Mouse (Mus musculus) heart, postnatal 14 days (tissue): Measurements from ENCODE around the gene Pnma1. TPM values are rescaled to one million over a fixed set of nuclear protein-coding genes. Genes with fewer than 3 reads are reported as not detected.

Source experiments
- DNase-seq, 2 experiments: peaks; one replicate each; pipeline ENCODE4 v3.0.0; 2021 to 2022
- intact Hi-C: fragments of 180-260 bp; cut with DNase I; formaldehyde crosslinking; loops from one replicate; pipeline ENCODE4 v1.15.1; 2025
- long read RNA-seq, 2 experiments: library from polyadenylated mRNA; stranded (forward); transcript quantifications; one replicate each; pipeline ENCODE4 v2.0.0; 2021
- total RNA-seq, 2 experiments: library from RNA; stranded (reverse); gene quantifications; 2 replicates each; pipeline ENCODE4 v1.2.3; 2021

Pnma1 gene
- under 1 TPM; 0.17 to 0.31 TPM for total RNA-seq
- long read RNA-seq, experiment 1, partial matches to known transcripts, result 0 of 1 reads
- long read RNA-seq, experiment 1, other reads (novel, unspliced or antisense), result 0 of 1 reads
- long read RNA-seq, experiment 2, result 0 reads

DNA sequence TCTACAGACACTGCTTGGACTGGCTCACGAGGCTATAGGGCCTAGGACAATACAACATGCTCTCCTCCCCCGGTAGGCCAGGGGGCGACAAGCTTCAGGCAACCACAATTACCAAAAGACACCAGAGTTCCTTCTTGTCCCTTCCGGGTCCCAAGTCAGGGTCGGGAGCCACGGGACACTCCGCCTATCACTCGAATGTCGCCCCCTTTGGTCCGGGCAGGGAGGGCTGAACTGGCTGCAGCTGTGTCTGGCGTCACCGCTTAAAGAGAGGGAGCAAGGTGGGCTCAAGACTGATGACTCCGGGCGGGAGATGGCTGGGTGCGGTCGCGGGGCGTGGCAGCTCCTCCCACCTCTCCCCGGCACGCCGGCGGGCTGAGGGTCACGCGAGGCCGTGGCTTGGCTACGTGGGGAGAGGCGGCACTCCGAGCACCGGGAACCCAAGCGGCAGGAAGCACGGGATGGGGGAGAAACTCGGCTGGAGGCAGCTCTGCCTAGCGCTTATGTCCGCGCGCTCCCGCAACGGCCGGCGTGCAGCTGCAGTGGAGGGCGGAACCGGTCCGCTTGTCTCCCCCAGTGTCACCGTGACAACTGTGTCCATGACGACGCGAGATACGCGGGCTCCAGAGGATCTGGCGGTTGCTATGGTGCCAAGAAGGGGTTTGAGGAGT, at the start of gene Pnma1:
Gene Pnma1, minus strand, starts transcription at position 536 of the 668 bp plus-strand sequence.
- peak; percentile 65 to 74 for DNase-seq
- intact Hi-C loops, result loop anchor here (1.0 kb wide), 1 partner anchor 101 kb away; no protein-coding TSS in a partner anchor

DNA sequence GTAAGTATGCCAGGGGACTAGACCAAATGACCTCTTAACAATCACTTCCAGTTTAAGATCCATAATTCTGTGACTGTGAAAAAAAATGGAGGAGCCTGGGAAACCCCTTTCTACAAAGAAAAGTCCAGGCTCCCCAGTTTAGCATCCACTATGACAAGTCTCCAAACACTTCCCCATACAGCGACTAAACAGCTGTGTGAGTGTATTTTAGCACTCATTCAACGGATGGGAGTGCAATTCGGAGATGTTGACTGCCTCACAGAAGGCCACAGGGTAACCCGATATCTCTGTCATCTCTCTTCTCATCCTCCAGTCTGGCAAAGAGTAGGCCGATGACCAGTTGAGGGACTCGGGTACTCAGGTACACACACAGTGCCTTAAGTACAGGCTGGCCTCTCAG, 46.9 kb upstream of the Pnma1 start:
- DNase-seq, result no peak
- intact Hi-C loops, result loop anchor here (2.0 kb wide), 1 partner anchor 24 kb away; the partner anchor contains the start of gene Elmsan1

DNA sequence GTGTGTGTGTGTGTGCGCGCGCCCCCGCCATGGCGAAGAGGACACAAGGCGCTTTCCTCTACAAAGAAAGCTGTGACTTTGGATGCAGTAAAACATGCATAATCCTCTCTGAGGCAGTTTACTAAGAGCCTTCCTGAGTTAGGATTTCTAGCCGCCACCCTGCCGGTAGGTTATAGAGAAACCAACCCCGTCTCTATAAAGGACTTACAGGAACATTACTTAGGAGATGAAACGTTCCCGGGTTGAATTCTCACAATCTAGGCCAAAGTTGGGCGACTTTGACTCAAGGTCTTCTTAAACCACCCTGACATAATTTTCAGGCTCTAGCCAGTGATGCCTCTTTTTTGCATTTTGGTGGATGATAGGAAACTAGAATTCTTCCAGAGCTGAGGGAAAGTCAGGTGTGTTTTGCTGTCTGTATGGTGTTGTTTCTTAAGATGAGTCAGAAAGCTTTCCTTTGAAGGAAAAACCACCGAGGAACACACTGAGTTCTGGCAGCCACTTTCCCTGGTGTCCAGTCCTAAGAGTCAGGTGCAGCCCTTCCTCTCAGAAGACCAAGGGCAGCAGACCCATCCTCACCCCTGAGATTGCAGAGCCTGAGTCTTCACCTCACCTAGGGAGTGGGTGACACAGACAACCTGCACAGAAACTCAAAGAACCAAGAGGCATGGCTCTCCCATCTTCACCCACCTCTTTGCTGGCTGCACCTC, 46.3 kb upstream of the Pnma1 start:
- DNase-seq, result no peak
- intact Hi-C loops, result loop anchor here (2.0 kb wide), 1 partner anchor 24 kb away; the partner anchor contains the start of gene Elmsan1

DNA sequence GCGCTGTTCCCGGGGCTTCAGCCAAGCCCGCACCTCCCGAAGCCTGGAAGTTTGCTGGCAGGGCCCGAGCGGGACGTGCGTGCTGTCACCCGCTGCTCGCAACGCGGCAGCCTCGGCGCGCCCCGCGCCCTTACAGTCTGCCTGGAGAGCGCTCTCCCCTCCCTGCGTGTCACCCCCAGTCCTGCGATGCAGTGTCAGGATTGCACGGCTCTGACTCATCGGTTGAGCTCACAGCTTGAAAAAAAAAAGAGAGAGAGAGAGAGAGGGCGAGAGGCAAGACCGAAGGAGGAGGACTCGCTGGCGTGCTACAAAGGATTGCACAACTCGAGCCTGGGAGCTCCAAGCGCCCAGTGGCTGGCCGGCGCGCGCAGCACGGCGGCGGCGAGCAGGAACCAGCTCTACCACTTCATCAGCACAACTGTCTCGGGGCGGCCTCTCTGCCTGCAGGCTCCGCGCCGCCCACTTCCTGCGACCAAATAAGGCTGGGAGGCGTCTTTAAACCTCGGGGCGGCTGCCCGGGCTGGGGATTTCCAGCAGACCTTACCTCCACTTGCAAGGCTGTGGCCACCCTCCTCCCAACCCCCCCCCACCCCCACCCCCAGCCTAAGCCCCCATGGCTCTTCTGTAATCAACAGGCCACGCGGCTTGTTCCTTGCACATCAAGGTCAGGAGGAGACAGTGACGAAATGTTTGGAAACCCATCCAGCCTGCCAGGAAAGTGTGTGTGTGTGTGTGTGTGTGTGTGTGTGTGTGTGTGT, 45.5 kb upstream of the Pnma1 start:
- DNase-seq, result peak; percentile 93
- intact Hi-C loops, result loop anchor here (2.0 kb wide), 1 partner anchor 25 kb away; the partner anchor contains the start of gene Elmsan1

DNA sequence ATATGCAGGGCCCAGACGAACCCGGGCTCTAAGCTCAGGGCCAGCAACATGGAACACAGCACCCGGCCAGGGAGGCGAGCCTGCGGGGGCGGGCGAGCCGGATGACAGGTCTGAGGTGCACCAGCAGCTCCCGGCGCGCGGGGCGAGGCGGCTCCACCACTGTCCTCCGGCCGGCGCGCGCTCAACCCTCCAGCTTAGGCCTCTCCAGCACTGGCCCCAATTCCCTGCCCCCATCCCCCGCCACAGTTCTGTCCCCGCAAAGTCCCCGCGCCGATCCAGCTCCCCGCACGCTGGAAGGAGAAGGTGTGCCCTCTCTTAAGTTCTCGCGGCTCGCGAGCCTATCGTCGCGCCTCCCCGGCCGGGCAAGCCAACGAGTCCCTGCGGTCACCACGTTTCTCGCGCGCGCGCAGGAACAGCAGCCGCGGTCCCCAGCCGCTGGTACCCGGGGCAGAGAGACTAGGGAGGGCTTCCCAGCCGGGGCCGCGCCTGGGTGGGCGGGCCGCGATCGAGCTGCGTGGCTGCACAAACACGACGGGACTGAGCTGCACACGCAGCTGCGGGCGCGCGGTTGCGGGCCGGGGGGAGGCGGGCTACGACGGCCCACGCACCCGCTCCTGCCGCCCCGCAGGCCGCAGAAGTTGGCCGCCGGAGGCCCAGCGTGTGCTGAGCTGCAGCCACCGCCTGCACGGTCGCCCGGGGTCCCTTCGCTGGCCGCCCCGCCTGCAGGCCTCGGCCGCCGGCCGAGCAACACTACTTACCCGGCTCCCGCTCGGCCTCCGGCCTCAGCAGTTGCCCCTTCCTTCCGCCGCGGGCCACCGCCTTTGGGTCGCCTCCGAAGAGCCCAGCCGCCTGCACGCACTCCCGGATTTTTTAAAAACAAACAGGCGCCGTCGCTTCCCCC, 44.7 kb upstream of the Pnma1 start:
- intact Hi-C loops, result loop anchor here (1.0 kb wide), 1 partner anchor 18 kb away; no protein-coding TSS in a partner anchor
- peak; percentile 70 to 81 for DNase-seq

DNA sequence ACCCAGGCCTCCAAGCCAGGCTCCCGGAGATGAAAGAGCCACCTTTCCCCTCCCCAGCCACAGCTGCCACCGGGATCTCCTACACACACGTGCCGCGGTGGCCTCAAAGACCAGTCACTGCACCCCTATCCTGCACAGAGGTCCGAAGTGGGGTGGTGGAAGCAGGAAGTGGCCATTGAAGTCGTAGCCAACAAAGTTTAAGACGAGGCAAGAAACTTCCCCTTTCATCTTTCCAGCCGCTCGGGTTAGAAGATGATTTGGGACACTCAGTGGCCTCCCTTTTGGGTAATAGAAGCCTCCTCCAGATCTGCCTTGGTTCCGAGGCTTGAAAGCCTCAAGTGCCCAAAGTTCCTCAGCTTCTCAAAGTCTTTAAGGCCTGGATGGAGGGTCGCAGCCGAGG, 44.0 kb upstream of the Pnma1 start:
- intact Hi-C loops, result loop anchor here (1.0 kb wide), 1 partner anchor 17 kb away; no protein-coding TSS in a partner anchor
- no peak for DNase-seq

DNA sequence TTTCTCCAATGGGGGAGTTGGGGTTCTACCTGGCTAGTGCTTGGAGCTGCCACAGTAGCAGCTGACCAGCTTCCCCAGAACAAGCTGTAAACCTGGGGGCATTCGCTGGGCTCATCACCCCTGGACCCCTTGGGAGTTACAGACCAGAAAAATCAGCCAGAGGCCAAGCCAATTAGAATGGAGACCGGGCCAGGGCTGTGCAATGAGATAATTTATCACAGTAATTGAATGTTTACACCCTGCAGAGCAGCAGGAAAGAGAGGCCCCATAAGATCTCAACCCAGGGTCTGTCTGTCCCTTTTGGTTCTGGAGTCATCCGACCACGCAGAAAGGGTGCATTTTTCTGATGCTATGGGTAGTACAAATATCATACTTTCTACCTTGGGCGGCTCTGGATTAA, 43.5 kb upstream of the Pnma1 start:
- intact Hi-C loops, result loop anchor here (1.0 kb wide), 1 partner anchor 16 kb away; no protein-coding TSS in a partner anchor
- DNase-seq, result no peak

DNA sequence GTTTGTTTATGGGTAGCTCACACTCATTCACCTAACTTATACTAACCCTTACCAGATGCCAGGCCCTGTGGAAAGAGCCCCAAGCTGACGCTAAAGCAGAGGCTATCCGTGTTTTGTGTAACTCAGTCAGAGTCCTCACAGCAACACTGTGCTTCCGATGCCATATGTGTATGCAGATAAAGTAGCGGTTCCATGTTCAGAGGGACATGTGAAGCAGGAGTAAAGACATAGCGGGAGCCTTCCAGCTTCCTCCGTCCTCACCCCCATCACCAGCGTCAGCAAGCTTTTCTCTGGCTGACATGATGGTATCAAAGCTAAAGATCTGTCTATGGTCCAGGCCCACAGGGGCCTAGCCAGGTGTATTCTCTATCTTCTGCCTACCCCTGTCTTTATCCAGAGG, 42.9 kb upstream of the Pnma1 start:
- intact Hi-C loops, result no loop called here
- no peak for DNase-seq

DNA sequence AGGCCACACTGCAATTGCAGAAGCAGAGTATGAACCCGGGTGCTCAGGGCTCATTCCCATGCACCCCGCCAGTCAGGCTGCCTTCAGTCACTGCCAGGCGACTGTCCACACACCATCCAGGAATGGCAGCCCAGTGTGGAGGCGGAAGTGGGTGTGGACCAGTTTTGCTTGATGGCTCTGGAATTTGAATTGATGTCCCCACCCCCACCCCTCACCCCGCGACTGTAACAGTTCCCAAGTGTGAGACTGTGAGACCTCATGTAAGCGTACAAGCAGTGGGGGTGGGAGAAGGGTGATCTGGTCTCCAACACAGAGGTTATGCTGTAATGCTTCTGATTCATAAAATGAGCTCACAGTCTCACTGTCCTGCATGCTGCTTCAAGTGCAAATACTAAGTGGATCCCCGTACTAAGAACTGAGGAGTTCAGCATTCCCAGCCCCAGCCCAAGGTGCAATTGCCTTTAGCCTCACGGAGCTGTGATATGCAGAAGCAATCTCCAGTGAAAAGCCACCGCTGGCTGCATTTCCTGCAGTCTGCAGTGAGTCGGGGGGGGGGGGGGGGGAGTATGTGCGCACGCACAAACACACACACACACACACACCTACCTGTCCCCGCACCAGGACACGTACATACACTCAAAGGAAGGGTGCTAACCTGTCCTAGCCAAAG, 42.0 kb upstream of the Pnma1 start:
- DNase-seq, result no peak
- intact Hi-C loops, result no loop called here

DNA sequence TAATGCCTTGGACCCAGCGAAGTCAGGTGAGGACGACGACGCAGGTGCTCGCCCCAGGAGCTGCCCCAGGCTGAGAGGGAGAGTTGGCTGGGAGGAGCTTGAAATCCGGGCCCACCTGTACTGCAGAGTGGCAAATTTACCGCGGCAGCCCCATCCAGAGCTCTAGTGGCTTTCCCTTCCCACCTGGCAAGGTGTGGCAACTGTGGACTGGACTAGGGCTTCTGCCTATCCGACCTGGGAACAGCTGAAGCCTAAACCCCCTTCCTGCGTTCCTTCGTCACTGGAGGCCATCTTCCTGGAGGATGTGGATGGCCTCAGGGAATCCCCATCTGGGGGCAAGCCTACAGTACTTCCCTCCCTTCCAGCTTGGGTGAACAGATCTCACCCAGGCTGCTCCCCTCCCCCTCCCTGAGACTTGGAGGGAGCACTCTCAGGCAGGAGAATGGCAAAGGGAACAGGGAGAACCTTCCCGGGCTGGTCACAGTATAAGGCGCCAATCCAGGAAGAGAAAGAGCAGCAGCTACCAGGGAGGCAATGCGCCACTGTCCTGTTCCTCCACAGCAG, 40.7 kb upstream of the Pnma1 start:
- intact Hi-C loops, result no loop called here
- DNase-seq, result no peak

DNA sequence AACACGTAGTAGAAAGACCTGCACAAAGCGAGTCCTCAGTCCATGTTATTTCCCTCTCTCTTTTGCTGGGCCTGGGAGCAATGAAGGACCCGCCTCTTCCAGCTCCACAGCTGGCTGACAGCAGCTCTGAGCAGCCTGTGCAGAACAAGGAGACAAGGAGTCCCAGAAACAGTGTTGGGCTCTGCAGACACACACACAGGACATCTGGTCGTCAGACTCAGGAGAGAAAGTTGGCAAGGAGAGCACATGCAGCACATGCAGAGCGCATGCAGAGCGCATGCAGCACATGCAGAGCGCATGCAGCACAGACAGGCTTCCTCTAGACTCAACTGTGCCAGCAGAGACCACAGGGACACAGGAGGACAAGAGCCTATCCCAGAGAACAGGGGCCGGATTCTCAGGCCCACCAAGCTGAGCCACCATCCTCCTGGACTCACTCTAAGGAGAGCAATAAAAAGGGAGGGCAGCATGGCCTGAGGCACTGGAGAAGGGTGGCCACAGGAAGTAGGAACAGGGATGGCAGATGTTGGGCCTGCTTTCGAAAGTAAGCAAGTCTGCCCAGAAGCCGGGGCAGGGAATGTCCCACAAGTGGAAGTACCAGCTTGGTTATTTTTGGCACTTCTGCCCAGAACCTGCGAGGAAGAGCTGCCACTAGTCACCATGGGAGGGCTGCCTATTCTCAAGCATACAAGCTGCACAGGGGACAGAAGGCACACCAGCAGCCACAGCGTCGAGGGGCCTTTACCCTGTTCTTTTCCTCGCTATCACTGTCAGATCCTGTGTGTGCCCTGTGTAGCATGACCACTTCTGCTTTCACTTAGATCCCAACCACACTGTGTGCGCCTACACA, 39.7 kb upstream of the Pnma1 start:
- intact Hi-C loops, result no loop called here

DNA sequence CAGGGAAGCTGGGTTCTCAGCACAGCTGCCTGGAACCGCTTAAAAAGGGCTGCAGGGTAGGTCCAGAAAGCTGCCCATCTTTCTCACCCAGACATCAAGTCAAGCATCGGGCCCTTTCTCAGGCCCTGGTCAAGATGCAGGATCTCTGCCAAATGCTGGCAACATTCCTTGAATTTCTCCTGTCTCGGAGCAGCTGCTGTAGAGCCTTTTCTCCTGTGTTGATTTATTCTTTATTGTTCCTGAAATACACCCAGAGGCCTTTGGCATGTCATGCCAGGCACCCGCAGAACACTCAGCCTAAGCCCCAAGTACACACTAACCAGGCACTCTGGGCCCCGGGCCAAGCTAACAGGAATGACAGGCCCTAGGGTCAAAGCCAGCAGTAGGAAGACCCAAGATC, 38.7 kb upstream of the Pnma1 start:
- intact Hi-C loops, result no loop called here
- DNase-seq, result peak; percentile 55 to 63

More for the DNA sequence above, 39.7 kb upstream of the Pnma1 start:
- DNase-seq, result peak; percentile 41 to 56

DNA sequence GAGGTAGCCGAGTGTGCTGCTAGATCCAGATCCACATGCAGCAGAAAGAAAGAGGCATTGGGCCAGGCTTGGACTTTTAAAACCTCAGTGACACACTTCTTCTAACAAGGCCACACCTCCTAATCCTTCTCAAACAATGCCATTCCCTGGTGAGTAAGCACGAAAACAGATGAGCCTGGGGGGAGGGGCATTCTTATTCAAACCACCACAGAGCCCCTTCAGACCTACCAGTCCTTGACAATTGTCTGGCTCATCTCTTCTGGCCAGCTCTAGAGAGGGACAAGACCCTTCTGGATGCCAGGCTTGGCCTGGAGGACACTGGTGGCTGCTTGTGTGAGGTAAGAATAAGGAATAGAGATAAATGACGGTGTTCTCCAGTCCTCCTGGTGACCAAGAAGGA, 38.2 kb upstream of the Pnma1 start:
- intact Hi-C loops, result no loop called here
- DNase-seq, result no peak

DNA sequence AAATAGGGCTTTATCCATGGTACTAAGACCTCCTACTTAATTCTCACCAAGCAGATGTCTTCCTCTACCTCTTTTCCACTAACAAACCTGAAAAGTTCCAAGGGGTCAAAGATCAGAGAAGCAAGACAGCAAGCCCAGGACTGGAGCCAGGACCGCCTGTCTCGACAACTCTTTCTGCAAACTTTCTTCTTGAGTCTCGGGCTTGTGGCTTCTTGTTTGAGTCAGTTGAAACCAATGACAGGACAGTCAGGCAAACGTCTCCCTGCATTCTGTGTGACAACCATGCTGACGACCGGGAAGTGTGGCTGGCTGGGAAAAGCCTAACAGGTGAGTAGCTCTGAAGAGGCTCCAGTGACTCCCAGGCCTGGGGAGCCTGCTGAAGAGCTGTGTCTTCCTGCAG, 37.3 kb upstream of the Pnma1 start:
- no peak for DNase-seq
- intact Hi-C loops, result no loop called here

DNA sequence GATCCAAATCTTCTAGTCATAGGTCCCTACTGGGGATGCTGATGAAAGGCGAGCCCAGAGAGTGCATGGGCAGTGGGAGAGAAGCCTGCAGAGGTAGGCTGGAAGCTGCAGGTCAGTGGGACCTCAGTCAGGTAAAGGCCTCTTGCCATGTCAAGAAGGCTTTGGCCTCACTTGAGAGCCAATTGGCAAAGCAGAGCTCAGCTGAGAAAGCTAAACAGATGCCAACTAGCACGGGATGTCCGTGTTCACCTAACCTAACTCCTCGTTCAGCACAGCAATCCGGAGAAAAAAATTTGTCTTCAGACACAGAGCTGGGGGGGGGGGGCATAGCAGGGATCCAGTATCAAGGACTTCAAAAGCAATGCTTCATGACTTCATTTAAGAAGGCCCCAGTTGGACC, 36.7 kb upstream of the Pnma1 start:
- intact Hi-C loops, result no loop called here
- DNase-seq, result no peak

DNA sequence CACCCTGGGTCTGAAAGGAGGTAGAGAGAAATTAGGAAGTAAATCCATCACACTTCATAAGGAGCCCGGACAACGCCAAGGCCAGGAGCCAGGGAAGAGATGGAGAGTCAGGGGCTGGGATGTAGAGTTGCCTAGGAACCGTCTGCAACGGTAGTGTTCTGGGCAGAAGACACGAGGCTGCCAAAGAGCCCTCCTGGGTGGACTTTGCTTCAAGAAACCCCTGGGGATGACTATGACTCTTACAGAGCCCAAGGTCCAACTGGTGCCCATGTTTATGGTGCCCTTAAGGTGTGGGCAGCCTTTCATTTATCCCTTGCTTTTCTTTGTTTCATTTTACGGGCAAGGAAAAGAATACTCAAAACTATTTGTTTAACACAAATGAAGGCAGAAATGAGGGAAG, 33.7 kb upstream of the Pnma1 start:
- DNase-seq, result no peak
- intact Hi-C loops, result no loop called here

DNA sequence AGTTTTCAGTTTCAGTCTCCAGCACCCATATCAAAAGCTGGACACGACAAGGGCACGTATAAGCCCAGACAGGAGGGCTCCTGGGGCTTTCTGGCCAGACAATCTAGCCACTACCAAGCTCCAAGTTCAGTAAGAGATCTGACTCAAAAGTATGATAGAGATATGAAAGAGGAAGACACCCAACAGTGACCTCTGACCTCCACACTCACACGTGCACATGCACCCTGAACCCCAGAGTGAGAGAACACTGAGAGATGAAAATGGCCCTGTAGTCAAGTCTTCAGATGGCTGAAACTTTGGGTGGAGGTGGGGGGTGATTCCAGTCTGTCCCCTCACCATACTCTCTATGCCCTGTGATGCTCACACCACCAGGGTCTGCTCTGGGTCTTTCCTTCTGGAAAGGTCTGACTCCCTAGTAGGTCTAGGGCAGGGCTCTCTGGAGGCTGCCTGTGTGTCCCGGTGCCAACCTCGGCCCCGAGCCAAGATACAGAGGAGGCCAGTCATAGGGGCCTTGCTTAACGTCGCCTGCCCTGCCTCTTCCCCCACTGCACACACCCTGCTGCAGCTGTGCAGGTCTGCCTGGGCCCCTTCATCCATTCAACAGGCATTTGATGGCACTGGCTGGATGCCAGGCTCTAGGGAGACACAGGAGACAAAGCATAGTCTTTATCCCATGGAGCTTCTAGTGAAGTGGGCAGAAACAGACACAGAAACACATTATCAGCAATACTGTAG, 32.6 kb upstream of the Pnma1 start:
- intact Hi-C loops, result no loop called here
- DNase-seq, result peak; percentile 81 to 83
